Mouse (Mus musculus) forebrain, embryonic 14.5 days (tissue): ENCODE measurements around the gene Ybx2. TPM values are rescaled to one million over a fixed set of nuclear protein-coding genes. Genes with fewer than 3 reads are reported as not detected.

ENCODE experiments used
- ATAC-seq: fragments of 200-750 bp; cut with Nextera tagmentation; 2 replicates; pipeline ENCODE4 v1.8.0; 2017; ENCODE audit warnings: mild to moderate bottlenecking, moderate library complexity
- DNase-seq: peaks from one replicate; pipeline ENCODE4 v3.0.0-alpha.2; 2015; ENCODE audit warnings: low spot score
- H3K27ac ChIP-seq: fragments of 300-500 bp; sonication (generic); 2 replicates; pipeline ENCODE4 v1.5.1; 2014; ENCODE audit warnings: low read depth, mild to moderate bottlenecking, control low read depth, low read length, moderate library complexity
- H3K27me3 ChIP-seq: fragments of 300-500 bp; sonication (generic); replicated peaks from 2 replicates; pipeline ENCODE4 v1.6.1; 2014; ENCODE audit warnings: low read length, control low read depth, mixed read lengths; ENCODE audit not compliant: control insufficient read depth, insufficient read depth
- H3K36me3 ChIP-seq: fragments of 300-500 bp; sonication (generic); 2 replicates; pipeline ENCODE4 v1.6.1; 2014; ENCODE audit warnings: low read length, control low read depth; ENCODE audit not compliant: control insufficient read depth, insufficient read depth
- H3K4me1 ChIP-seq: fragments of 300-500 bp; sonication (generic); 2 replicates; pipeline ENCODE4 v1.6.1; 2014; ENCODE audit warnings: antibody characterized with exemption, low read length, control low read depth; ENCODE audit not compliant: control insufficient read depth, insufficient read depth
- H3K4me2 ChIP-seq: fragments of 300-500 bp; sonication (generic); 2 replicates; pipeline ENCODE4 v1.6.1; 2014; ENCODE audit warnings: mild to moderate bottlenecking, control low read depth, low read length
- H3K4me3 ChIP-seq: fragments of 300-500 bp; sonication (generic); 2 replicates; pipeline ENCODE4 v1.5.1; 2014; ENCODE audit warnings: low read depth, low read length, control low read depth
- H3K9ac ChIP-seq: fragments of 300-500 bp; sonication (generic); 2 replicates; pipeline ENCODE4 v1.6.1; 2014; ENCODE audit warnings: mild to moderate bottlenecking, low read length, control low read depth, moderate library complexity
- H3K9me3 ChIP-seq: fragments of 300-500 bp; sonication (generic); replicated peaks from 2 replicates; pipeline ENCODE4 v1.6.1; 2016; ENCODE audit warnings: low read length, control low read depth, mixed read lengths; ENCODE audit not compliant: control insufficient read depth
- WGBS: fragments of 180-500 bp; shearing (Covaris S2); extraction: QIAGEN DNeasy Blood & Tissue Kit; methylation state at CpG from one replicate; pipeline ENCODE4 v1.1.7; 2014; 5-methylcytosine and 5-hydroxymethylcytosine counted together
- polyA plus RNA-seq: library from polyadenylated mRNA; unstranded; fragments of >200 nt; fragmentation: Nextera tagmentation; extraction: Ambion mirVana; gene quantifications from 2 replicates; pipeline ENCODE4 v1.2.1, GENCODE M21; 2014

Ybx2 gene
- polyA plus RNA-seq, 1 experiment from 2014 or later, result 4.0 TPM

- 89% methylated on average over 5 of the region's 5 CpGs for WGBS
- no peak overlapping the region for H3K4me2 ChIP-seq
- no peaks in the 10 kb centered on the region for H3K9me3 ChIP-seq
- no peak overlapping the region for H3K27ac ChIP-seq
- H3K36me3 ChIP-seq, result peaks cover 50% of the 10 kb centered on the region
- no peaks in the 10 kb centered on the region for H3K27me3 ChIP-seq
- no peak overlapping the region for H3K4me3 ChIP-seq
- H3K4me1 ChIP-seq, result peaks cover 32% of the 10 kb centered on the region
- no peak for ATAC-seq
- H3K9ac ChIP-seq, result no peak overlapping the region
- DNase-seq, result no peak
These were observed 17.5 kb upstream of the Ybx2 start for GRCm38 (mm10) chr11:69918118-69918517.

- H3K4me1 ChIP-seq, result peaks cover 28% of the 10 kb centered on the region
- ATAC-seq (no peak), DNase-seq (no peak)
- WGBS, result 89% methylated on average over 9 of the region's 9 CpGs
- no peaks in the 10 kb centered on the region for H3K27me3 ChIP-seq
- peak overlapping the region; percentile 96 for H3K4me2 ChIP-seq
- peaks cover 46% of the 10 kb centered on the region for H3K36me3 ChIP-seq
- H3K27ac ChIP-seq, result no peak overlapping the region
- peak overlapping the region; percentile 93 for H3K9ac ChIP-seq
- H3K9me3 ChIP-seq, result no peaks in the 10 kb centered on the region
- H3K4me3 ChIP-seq, result peak overlapping the region; percentile 97
These were observed 16.5 kb upstream of the Ybx2 start for GRCm38 (mm10) chr11:69919053-69919452.

- peak overlapping the region; percentile 93 for H3K27ac ChIP-seq
- DNase-seq (peak; percentile 82), ATAC-seq (no peak)
- peak overlapping the region; percentile 96 for H3K4me2 ChIP-seq
- peak overlapping the region; percentile 93 for H3K9ac ChIP-seq
- H3K4me1 ChIP-seq, result peaks cover 23% of the 10 kb centered on the region
- H3K36me3 ChIP-seq, result peaks cover 44% of the 10 kb centered on the region
- H3K4me3 ChIP-seq, result peak overlapping the region; percentile 97
- under 1% methylated on average over 17 of the region's 17 CpGs for WGBS
- no peaks in the 10 kb centered on the region for H3K27me3 ChIP-seq
- no peaks in the 10 kb centered on the region for H3K9me3 ChIP-seq
These were observed 15.8 kb upstream of the Ybx2 start for GRCm38 (mm10) chr11:69919661-69920265.

GRCm38 (mm10) chr11:69920266-69921031, 15.1 kb upstream of the Ybx2 start:
- Histone ChIP-seq H3K4me2 (peak overlapping the region; percentile 96), H3K4me3 (peak overlapping the region; percentile 97), H3K4me1 (peaks cover 16% of the 10 kb centered on the region), H3K9ac (peak overlapping the region; percentile 93), H3K27me3 (no peaks in the 10 kb centered on the region), H3K36me3 (peaks cover 37% of the 10 kb centered on the region), H3K27ac (peak overlapping the region; percentile 93), H3K9me3 (no peaks in the 10 kb centered on the region)
- WGBS, result under 1% methylated on average over 57 of the region's 65 CpGs
- ATAC-seq (peak; percentile 11), DNase-seq (peak; percentile 28)

GRCm38 (mm10) chr11:69921114-69922011, 14.2 kb upstream of the Ybx2 start, which contains the start of gene Eif5a:
Gene Eif5a (minus strand): TSS chr11:69921958.
- Histone ChIP-seq H3K4me1 (peaks cover 15% of the 10 kb centered on the region), H3K36me3 (peaks cover 28% of the 10 kb centered on the region), H3K4me3 (peak within 1 kb of the TSS; percentile 97), H3K27ac (peak within 1 kb of the TSS; percentile 94), H3K4me2 (peak within 1 kb of the TSS; percentile 96), H3K9me3 (no peaks in the 10 kb centered on the region), H3K9ac (peak within 1 kb of the TSS; percentile 93), H3K27me3 (no peaks in the 10 kb centered on the region)
- ATAC-seq, result peak; percentile 96
- under 1% methylated on average over 77 of the region's 78 CpGs for whole genome bisulfite sequencing
- DNase-seq, result peak; percentile 100

- Histone ChIP-seq H3K9me3 (no peaks in the 10 kb centered on the region), H3K4me1 (peaks cover 15% of the 10 kb centered on the region), H3K36me3 (peaks cover 20% of the 10 kb centered on the region), H3K9ac (peak overlapping the region; percentile 70), H3K27me3 (no peaks in the 10 kb centered on the region), H3K4me2 (peak overlapping the region; percentile 71), H3K27ac (peak overlapping the region; percentile 94), H3K4me3 (peak overlapping the region; percentile 97)
- 4% methylated on average over 12 of the region's 12 CpGs for WGBS
- ATAC-seq (no peak), DNase-seq (no peak)
These were observed 13.4 kb upstream of the Ybx2 start for GRCm38 (mm10) chr11:69922012-69922756.

GRCm38 (mm10) chr11:69922796-69923195, 12.8 kb upstream of the Ybx2 start:
- ATAC-seq, result no peak
- Histone ChIP-seq H3K4me1 (peaks cover 15% of the 10 kb centered on the region), H3K27me3 (no peaks in the 10 kb centered on the region), H3K4me3 (no peak overlapping the region), H3K9ac (peak overlapping the region; percentile 6; the same call in 1 of the 2 replicates), H3K36me3 (peaks cover 14% of the 10 kb centered on the region), H3K4me2 (no peak overlapping the region), H3K9me3 (no peaks in the 10 kb centered on the region), H3K27ac (no peak overlapping the region)
- WGBS, result 69% methylated on average over 3 of the region's 3 CpGs
- no peak for DNase-seq

GRCm38 (mm10) chr11:69927501-69927900, 8.1 kb upstream of the Ybx2 start:
- no peak for ATAC-seq
- H3K9ac ChIP-seq, result no peak overlapping the region
- H3K4me1 ChIP-seq, result no peaks in the 10 kb centered on the region
- no peaks in the 10 kb centered on the region for H3K27me3 ChIP-seq
- 96% methylated on average over 2 of the region's 2 CpGs for WGBS
- no peaks in the 10 kb centered on the region for H3K9me3 ChIP-seq
- DNase-seq, result no peak
- no peaks in the 10 kb centered on the region for H3K36me3 ChIP-seq
- no peak overlapping the region for H3K4me2 ChIP-seq
- no peak overlapping the region for H3K27ac ChIP-seq
- H3K4me3 ChIP-seq, result no peak overlapping the region
